Mouse (Mus musculus) left cerebral cortex, postnatal 4 days (tissue): Measurements from ENCODE around the gene Ackr2. TPM values are rescaled to one million over a fixed set of nuclear protein-coding genes. Genes with fewer than 3 reads are reported as not detected.

Experiments used
- DNase-seq: peaks from one replicate; pipeline ENCODE4 v3.0.0-alpha.2; 2022
- intact Hi-C: fragments of 180-260 bp; cut with DNase I; formaldehyde crosslinking; loops from one replicate; pipeline ENCODE4 v1.15.1; 2025
- total RNA-seq, 2 experiments: library from RNA; stranded (reverse); gene quantifications; 2 replicates each; pipeline ENCODE4 v1.2.3; 2021

Ackr2 gene
- total RNA-seq = 1 to 10 TPM; 1.7 to 4.3 TPM

- intact Hi-C loops = no loop called here
- no peak for DNase-seq
Measured at GRCm38 (mm10) chr9:121898245-121898644, at the start of gene Ackr2. Ackr2 (plus strand) TSS chr9:121898355.

- intact Hi-C loops = no loop called here
- no peak for DNase-seq
Measured at GRCm38 (mm10) chr9:121854246-121854645, 43.9 kb upstream of the Ackr2 start.

GRCm38 (mm10) chr9:121856649-121857416, 41.3 kb upstream of the Ackr2 start:
- no peak for DNase-seq
- intact Hi-C loops = no loop called here

DNA sequence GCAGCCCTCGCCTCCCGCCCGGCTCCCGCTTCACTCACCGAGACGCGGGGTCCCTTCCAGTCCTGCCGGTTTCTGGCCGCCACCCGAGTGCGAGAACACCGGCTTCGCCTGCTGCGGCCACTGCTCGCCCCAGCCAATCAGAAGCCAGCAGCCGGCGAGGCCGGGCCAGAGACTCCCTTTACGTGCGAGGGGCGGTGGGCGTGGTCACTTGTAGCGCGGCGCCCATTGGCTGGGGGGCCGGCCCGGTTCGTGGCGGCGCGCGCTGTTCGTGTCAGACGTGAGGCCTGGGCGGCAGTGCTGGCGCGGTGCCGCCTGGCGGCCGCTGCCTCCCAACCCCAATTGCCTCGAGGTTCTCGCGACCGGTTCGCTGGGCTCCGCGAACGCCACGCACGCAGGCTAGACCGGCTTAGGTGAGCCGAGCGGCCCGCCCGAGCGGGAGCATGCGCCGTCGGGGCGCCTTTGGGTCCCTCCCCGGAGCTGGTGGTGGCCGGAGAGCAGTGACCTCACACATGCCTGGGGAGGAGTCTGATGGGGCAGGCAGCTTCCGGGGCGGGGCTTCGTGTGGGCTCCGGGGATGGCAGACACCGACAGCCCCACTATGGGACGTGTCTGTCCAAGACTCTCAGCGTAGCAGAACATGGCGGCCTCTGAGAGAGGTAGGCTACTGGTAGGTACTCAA, 40.5 kb upstream of the Ackr2 start:
- intact Hi-C loops = no loop called here
- DNase-seq = peak; percentile 99

- DNase-seq = no peak
- intact Hi-C loops = no loop called here
Measured at GRCm38 (mm10) chr9:121858153-121858488, 40.0 kb upstream of the Ackr2 start, which contains the start of gene Higd1a. Higd1a (minus strand) TSS chr9:121858362.

DNA sequence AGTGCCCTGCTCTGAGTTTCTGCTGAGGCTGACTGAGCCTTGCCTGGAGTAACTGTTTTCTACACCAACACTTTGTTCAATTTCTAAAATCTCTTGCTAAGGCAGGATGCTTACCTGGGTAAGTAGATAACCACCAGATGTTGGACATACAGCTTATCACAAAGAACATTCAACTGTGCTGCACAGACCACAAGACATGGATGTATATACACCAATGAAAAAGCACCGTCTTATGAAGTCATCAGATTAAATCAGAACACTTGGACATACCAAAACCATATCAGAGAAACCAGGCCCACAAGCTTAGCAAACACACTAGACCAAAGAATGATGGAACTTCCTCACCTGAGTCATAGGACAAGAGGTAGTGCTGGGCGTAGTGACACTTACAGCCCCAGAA, 38.8 kb upstream of the Ackr2 start:
- intact Hi-C loops = no loop called here
- DNase-seq = no peak

DNA sequence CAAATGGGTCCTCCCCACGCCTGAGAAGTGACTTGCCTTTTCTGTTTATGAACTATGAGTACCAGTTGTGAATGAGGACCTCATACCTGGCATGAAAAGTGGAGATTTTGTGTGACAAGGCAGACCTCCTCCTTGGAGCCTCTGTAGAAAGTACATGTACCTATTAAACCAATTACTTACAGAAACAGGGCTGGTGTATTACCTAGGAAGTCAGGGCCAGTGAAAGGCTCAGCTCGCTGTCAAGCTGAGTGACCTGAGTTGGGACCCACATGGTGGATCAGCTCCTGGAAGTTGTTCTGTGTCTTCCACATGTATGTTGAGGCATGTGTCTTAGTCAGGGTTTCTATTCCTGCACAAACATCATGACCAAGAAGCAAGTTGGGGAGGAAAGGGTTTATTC, 37.2 kb upstream of the Ackr2 start:
- intact Hi-C loops = no loop called here
- DNase-seq = no peak

DNA sequence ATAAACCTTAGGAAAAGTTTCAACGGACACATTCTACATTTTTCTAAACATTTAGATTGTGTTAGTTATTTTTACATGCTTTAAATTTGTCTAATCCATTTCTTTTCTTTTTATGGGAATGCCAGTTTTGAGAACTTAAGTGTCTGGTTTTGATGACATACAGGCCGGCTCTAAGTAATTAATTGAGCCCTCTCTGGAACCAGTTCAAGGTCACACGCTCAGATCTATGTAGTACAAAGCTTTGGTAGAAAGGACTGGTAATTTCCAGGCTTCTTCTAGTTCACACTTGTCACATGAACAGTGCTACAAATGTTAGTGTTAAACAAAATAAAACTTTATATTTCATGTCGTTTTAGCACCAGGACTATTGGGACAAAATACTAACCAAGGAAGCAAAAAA, 33.3 kb upstream of the Ackr2 start:
- DNase-seq = no peak
- intact Hi-C loops = no loop called here

DNA sequence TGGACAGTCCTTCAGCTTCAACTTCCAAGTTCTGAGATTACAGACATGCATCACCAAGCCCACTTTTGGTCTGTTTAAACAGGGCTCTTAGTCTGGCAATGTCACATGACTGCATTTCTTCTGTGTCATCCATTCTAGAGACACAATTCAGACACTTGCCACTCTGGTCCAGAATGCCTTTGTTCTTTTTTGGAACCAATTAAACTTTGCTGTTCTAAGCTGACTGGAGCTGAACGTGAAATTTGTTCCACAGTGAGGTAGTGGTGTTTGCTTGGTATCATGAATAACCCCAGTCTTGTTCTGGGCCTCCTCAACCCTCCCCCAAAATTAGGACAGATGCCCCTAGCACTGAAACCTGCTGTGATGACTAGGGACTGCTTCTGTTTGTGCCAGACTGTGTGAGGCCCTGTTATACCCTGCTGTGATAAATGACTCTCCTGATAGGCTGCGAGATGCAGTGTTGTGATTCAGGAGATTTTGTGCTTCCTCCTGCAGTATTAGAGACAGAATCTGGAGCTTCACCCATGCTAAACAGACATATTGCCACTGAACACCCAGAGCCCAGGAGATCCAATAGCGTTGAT, 32.6 kb upstream of the Ackr2 start:
- intact Hi-C loops = no loop called here
- peak; percentile 14 for DNase-seq

- no peak for DNase-seq
- intact Hi-C loops = no loop called here
Measured at GRCm38 (mm10) chr9:121867632-121868031, 30.5 kb upstream of the Ackr2 start.

DNA sequence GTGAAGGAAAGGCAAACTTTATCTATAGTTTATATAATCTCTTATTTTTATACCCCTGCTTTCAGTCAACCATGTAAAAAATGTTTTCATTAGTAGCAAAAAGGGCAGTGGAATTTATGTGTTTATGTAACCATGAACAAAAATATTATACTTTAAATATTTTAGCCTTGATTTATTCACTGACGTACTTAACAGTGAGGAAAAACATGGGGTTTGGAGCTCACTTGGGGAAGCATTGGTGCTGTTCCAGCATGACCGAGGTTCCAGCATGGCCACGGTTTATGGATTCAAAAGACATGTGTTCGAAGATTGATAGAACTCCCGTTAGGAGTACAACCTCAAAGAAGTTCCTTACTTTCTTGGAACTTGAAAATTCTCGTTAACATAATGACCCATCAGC, 29.9 kb upstream of the Ackr2 start:
- intact Hi-C loops = no loop called here
- DNase-seq = no peak

GRCm38 (mm10) chr9:121869432-121869831, 28.7 kb upstream of the Ackr2 start:
- DNase-seq = no peak
- intact Hi-C loops = no loop called here

DNA sequence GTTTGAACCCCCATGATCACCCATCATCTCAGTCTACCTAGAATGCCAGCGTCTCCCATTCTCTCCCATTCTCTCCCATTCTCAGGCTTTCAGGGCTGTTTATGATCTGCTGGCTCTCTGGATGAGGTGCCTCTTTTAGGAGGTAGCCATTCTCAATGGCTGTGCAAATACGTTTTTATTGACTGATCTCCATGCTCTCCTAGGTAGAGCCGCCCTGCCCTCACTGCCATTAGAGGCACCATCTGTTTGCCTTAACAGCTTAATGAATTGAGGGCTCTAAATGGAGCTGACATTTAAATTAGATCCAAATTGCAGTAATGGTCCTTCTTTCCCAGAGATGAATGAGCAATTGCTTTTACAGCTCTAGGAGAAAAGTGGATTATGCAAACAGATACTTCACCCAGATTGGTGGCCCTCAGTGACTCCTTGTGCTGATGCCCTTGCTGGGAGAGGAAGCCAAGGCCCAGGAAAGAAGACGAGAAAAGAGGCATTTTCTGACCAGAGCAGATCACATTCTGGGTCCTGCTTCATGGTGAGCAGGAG, 28.1 kb upstream of the Ackr2 start:
- DNase-seq = no peak
- intact Hi-C loops = no loop called here

GRCm38 (mm10) chr9:121872062-121872683, 26.0 kb upstream of the Ackr2 start:
- no peak for DNase-seq
- intact Hi-C loops = no loop called here

DNA sequence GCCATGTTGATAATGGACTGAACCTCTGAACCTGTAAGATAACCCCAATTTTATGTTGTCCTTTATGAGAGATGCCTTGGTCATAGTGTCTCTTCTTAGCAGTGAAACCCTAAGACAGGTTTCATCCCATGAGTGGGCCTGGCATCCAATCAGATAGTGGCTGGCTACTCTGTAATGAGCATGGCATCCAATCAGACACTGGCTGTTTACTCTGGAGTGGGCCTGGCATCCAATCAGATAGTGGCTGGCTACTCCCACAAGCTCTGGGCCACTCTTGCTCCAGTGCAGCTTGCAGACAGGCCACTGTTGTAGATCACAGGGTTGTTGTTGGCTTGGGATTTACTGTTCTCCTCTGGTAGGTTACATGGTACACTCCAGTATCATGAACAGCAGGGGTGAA, 24.6 kb upstream of the Ackr2 start:
- no peak for DNase-seq
- intact Hi-C loops = no loop called here

GRCm38 (mm10) chr9:121877052-121877740, 21.0 kb upstream of the Ackr2 start:
- DNase-seq = peak; percentile 46
- intact Hi-C loops = no loop called here

DNA sequence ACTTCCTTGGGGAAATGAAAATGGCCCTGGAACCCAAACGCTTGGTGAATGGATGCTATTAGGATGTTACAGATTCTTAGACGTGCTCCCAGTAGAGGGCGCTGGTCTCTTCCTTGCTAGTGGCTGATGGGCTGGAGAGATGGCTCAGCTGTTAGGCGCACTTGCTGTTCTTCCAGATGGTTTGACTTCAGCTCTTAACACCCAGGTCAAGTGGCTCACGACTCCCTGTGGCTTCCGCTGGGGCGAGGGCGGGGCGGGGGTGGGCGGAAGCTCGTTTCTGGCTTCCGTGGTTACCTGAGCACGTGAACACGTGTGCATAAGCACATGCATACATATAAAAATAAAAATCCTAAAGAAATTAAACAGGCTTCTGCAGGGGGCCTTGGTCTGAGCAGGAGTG, 17.3 kb upstream of the Ackr2 start:
- intact Hi-C loops = no loop called here
- peak; percentile 81 for DNase-seq

GRCm38 (mm10) chr9:121881301-121881700, 16.9 kb upstream of the Ackr2 start:
- DNase-seq = no peak
- intact Hi-C loops = no loop called here

- intact Hi-C loops = no loop called here
- no peak for DNase-seq
Measured at GRCm38 (mm10) chr9:121882015-121882457, 16.1 kb upstream of the Ackr2 start.

GRCm38 (mm10) chr9:121889927-121890440, 8.2 kb upstream of the Ackr2 start:
- DNase-seq = no peak
- intact Hi-C loops = no loop called here
